Mouse (Mus musculus) megakaryocyte, embryonic 14.5 days (primary cell): ENCODE results near the gene Cap1.

Source experiments
- FLI1 ChIP-seq: IDR thresholded peaks from 2 replicates; pipeline ENCODE4 v1.6.1; 2012; ENCODE audit warnings: low read length, inconsistent platforms, mixed read lengths
- GATA1 ChIP-seq: IDR thresholded peaks from 3 replicates; pipeline ENCODE4 v1.6.1; 2012; ENCODE audit warnings: mixed read lengths, low read length, inconsistent platforms, borderline replicate concordance

DNA sequence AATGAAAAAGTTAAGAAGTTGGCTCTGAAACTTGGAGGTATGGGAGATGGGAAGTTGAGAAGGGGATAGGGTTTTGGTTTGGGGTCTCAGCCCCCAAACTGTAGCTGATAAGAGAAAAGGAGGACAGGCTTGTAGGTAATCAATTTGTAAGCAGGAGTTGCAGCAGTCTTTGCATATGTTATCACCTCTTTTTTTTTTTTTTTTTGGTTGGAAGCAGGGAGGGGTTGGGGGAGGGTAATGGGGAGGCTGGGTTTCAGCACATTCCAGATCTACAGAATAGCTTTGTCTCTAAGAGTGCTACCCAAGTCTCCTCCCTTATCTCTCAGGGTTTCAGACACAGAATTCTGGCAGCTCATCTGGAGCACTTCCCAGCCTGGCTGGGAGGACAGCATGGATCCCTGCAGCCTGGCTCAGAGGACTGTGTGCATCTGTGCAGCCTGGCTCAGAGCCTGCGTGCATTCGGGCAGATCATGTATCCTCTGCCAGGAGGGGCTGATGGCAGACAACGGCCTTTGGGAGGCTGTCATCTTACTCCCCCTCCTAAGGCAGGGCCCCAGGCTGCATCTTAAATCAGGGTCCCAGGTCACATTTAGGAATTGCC lies 5.1 kb upstream of the Cap1 start:
- TF ChIP-seq FLI1: no peak
- no peak; the same call in 2 of the 3 replicates for TF ChIP-seq GATA1
